Mouse (Mus musculus) gonadal fat pad, adult 2 months (tissue): ENCODE data around the gene Urod. TPM values are rescaled to one million over a fixed set of nuclear protein-coding genes. Genes with fewer than 3 reads are reported as not detected.
A peak's percentile ranks its signal among the peaks of the same experiment; 100 is the strongest.

Source experiments
- DNase-seq: peaks from one replicate; pipeline ENCODE4 v3.0.0-alpha.2; 2012; ENCODE audit warnings: low read depth
- polyA plus RNA-seq: library from polyadenylated mRNA; depleted of rRNA; stranded (reverse); fragments of >200 nt; gene quantifications from 2 replicates; pipeline ENCODE4 v1.2.3, GENCODE M21; 2012; rRNA removed

The Urod gene
- 125 and 141 TPM in 2 replicates for polyA plus RNA-seq

- DNase-seq, result no peak
Observed at GRCm38 (mm10) chr4:116993672-116994621, at the start of gene Urod. Gene Urod (minus strand): TSS chr4:116994413.

- DNase-seq, result peak; percentile 47
Observed at GRCm38 (mm10) chr4:117041283-117041721, 47.1 kb upstream of the Urod start.

DNA sequence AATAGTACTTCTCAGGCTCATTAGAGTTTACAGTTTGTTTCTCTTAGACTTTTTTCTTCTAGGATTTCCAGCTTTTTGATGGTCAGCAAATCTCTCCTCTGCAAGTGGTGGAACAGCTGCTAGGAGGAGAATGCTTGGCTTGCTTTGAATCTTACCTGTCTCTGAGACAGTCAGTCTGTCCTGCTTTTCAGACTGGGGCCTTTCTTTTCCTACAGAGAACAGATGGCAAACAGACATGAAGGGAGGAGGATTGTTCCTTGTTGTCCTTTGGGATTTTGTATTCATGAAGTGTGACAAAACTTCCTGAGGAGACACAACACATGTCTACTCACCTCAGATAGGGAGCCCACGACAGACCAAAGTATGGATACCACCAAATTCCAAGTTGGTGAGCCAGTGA lies 46.6 kb upstream of the Urod start:
- no peak for DNase-seq

DNA sequence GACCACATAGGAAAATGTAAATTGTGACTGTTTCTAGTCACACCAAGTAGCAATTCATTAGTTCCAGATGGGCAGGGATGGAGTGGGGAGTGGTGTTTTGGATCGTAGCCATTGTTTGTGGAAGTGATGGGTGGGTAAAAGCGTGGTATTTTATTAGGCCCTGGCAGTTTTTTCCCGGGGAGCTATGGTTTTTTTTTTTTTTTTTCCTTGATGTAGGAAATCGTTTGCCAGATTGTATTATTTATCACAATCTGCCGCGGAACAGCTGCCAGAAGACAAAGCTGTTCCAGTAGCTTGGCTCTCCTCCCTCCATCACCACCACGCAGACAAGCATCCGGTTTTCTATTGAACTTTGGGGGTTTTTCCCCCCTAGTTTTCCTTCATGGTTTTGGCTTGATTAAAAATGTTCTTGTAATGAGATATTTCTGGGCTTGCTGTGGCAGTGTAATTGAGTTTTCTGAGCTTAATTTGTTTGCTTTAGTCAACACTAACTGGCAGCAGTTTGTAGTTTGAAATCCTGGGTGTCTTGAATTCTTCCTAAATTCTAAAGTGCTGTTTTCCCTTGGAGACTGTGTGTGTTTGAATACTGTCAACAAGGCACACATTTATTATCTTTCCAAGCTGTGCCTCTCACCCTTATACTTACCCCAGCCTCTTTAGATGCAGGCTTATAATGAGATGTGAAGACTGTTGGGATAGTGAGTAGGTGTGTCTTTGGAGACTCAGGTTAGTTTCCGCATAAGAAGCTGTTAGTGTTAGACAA lies 45.9 kb upstream of the Urod start:
- no peak for DNase-seq

GRCm38 (mm10) chr4:117031105-117031504 lies 36.9 kb upstream of the Urod start:
- no peak for DNase-seq

- no peak for DNase-seq
Observed at GRCm38 (mm10) chr4:117023469-117023868, 29.3 kb upstream of the Urod start.

DNA sequence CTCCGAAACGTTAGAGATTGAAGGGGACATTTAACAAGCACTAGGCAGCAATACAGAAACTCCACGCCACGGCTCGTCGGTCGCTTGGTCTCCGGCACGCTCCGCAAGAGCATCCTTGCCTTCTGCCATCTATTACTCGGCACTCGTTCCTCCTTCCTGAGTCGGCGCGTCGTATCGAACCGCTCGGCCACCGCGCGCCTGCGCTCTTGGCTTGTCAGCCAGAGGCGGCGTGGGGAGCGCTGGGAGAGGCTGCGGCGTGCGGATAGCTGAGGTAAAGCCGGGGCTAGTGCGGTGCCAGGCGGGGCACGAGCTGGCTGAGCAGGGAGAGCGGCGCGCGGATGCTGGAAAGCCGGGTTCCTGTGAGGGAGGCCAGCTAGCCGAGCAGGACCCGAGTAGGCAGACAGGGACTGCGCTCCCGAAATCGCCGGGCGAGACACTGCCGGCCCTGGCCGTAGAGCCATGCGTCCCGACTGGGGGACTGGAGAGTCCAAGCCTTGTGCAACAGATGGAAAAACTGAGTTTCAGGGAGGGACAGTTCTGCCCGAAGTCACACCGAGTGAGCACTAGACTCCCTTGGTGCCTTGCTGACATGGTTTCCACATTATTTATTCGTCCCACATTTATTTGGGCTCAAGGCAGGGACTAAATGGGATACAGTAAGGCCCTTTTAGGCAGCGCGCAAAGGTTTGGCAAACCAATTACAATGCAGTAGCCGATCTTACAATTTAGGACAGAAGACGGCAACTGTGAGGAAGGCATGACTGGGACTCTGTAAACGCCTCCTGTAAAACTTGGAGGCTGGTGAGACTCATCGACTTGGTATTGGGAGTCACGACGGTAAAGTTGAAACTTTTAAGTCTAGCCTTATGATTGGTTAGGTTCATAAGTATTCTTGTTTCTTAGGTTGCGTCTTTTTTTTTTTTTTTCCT lies 25.3 kb upstream of the Urod start, which contains the start of gene Eif2b3:
TSS of gene Eif2b3 (plus strand) at position 197 of the 929 bp plus-strand sequence.
- DNase-seq, result no peak

DNA sequence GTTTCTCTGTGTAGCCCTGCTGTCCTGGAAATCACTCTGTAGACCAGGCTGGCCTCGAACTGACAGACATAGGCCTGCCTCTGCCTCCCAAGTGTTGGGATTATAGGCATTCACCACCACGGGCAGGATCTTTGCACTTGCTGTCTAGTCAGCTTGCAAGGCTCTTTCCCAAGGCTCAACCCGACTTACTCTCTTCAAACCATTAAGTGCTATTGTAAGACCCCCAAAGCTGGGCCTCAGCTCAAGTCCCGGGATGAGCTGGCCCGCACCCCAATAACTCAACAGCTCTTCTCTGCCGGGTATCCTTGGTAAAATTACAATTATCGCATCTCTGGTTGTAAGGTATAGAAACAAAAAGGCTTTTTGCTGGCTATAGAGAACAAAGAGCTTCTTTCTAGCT lies 24.1 kb upstream of the Urod start:
- no peak for DNase-seq

GRCm38 (mm10) chr4:117017738-117018137 lies 23.5 kb upstream of the Urod start:
- no peak for DNase-seq

- DNase-seq, result no peak
Observed at GRCm38 (mm10) chr4:117014901-117015415, 20.7 kb upstream of the Urod start.

- DNase-seq, result no peak
Observed at GRCm38 (mm10) chr4:117013596-117013995, 19.4 kb upstream of the Urod start.

- no peak for DNase-seq
Observed at GRCm38 (mm10) chr4:117010231-117010630, 16.0 kb upstream of the Urod start.

DNA sequence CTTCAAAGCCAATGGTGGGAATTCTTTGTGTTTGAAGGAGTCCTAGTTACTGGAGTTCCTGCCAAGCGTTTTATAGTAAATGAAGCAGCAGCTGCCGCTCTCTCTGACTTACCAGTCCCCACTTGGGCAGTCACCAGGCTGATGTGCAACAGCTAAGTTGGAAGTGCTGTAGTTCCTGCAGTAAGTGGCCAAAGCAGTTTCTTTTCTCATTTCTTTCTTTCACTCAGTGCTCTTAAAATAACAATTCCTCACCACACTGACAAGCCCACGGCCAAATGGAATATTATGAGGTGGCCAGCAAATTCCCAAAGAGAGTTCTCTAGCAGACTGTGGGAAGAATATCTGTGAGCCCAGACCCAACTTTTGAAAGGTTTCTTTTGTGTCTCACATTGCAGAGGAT lies 12.8 kb upstream of the Urod start:
- no peak for DNase-seq

DNA sequence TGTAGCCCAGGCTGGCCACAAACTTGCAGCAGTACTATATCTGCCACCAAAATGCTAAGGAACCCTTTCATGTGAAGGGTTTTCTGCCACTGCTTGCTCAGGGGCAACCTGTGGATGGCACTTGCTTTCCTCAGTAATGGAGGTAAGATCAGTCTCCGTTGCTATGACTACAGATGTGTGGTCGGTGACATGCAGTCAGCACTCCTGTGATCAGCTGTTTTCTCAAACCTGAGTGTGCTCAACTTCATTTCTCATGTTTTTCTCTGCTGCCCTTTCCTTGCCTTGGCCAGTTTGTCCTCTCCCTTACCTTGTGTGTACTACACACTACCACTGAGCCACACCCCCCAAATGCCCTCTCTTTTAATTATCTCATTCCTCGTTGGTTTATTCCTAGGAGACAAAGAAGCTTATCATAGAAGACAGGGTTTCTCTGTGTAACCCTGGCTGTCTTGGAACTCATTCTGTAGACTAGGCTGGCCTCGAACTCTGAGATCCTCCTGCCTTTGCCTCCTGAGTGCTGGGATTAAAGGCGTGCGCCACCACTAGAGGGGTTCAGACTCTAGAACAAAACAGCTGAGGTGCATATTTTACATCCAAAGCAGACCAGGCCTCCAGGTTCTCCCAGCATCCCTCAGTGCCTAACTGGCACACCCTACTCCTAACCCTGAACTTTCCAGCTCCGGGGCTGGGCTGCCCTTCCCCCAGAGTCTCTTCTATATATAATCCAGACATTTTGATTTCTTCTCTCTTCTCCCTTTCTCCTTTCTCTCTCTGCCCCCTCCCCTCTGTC lies 11.6 kb upstream of the Urod start:
- DNase-seq, result no peak

DNA sequence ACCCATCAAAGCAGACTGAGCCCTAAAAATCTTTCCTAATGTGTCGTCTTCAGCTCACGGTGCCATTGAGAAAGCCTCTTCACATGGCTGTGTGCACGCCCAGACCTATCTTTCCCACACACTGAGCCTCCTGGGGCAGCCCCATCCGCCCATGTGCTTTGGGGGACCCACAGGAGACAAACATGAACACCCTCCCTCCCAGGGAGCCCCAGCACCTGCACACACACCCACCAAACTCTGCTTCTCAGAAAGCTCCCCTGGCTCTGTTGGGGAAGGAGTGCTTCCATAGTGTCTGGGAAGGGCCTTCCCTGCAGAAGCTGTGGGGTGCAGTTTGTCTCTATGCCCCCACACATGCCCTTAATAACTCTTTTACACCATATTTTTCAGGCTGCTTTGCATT lies 10.4 kb upstream of the Urod start:
- no peak for DNase-seq

DNA sequence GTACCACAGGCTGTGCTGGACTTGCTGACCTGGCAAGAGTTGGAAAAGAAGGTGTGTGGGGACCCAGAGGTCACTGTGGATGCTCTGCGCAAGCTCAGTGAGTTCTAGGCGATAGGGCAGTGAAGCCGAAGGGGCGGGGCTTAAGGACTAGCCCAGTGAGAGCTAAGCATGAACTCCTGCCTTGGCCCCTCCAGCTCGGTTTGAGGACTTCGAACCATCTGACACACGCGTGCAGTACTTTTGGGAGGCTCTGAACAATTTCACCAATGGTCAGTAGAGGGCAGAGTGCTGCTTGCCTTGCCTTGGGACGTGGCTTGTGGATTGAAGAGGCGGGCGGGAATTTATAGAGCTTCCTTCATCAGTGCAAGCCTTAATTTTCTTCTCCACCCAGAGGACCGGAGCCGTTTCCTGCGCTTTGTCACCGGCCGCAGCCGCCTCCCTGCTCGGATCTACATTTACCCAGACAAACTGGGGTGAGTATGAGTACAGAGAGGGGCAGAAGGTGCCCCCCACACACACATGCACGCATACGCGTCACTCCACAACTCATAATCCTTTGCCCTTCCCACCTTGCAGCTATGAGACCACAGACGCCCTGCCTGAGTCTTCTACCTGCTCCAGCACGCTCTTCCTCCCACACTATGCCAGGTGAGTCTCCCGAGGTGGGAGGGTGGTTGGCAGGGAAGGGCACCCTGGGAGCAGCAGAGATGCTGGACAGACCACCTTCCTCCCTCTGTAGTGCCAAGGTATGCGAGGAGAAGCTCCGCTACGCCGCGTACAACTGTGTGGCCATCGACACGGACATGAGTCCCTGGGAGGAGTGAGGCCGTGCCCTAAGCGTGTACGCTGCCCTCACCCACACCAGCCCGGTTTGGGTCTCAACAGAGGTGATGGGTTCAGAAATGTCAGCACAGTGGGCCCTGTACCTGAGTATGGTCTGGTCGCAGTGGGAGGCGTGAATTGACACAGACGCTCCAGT lies 8.6 kb upstream of the Urod start:
- no peak for DNase-seq

DNA sequence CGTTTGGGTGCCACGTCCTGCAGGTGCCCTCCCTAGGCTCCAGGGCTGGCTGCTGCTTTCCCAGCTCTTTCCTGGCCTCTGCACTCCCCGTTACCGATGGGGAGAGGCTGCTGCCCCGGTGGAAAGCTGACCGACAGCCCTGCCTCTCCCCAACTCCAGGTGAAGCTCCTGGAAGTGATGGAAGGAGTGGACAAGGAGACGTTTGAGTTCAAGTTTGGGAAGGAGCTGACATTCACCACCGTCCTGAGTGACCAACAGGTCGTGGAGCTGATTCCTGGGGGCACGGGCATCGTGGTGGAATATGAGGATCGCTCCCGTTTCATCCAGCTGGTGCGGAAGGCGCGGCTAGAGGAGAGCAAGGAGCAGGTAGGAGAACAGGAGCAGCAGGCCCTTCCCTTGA lies 7.7 kb upstream of the Urod start:
- DNase-seq, result no peak

GRCm38 (mm10) chr4:116999513-117000154 lies 5.4 kb upstream of the Urod start:
- DNase-seq, result no peak

DNA sequence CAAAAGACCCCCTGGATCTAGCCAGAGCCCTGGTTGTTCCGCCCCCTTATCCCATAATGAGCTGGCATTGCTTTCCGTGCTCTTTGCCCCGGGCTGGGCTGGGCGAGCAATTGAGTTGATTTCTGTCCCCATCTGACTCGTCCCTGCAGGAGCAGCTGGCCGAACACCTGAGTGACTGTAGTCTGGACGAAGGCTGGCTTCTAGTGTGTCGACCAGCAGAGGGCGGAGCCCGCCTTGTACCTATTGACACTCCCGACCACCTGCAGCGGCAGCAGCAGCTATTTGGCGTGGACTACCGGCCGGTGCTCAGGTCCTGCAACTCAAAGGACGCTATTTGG lies 1.6 kb upstream of the Urod start:
- DNase-seq, result no peak
